Mouse (Mus musculus) embryonic facial prominence, embryonic 14.5 days (tissue): Measurements from ENCODE around the gene Pate2. TPM values are rescaled to one million over a fixed set of nuclear protein-coding genes. Genes with fewer than 3 reads are reported as not detected.

ENCODE experiments used
- polyA plus RNA-seq: library from polyadenylated mRNA; unstranded; fragments of >200 nt; fragmentation: Nextera tagmentation; extraction: Ambion mirVana; gene quantifications from 2 replicates; pipeline ENCODE4 v1.2.1, GENCODE M21; 2014

Pate2 gene
- polyA plus RNA-seq, 1 experiment from 2014 or later: 0.61 TPM

Other genes starting within 250 kb of the Pate2 start
- 15.8 and 19.7 TPM in 2 replicates for gene Cdon, start 149.2 kb upstream of the Pate2 start, polyA plus RNA-seq
- gene Gm1113, start 52.0 kb upstream of the Pate2 start, polyA plus RNA-seq: not detected in 2 replicates
- gene Ddx25, start 11.8 kb upstream of the Pate2 start, polyA plus RNA-seq: 3.7 and 4.9 TPM in 2 replicates
- gene Pus3, start 11.7 kb upstream of the Pate2 start, polyA plus RNA-seq: 18.0 and 20.2 TPM in 2 replicates
- gene Hyls1, start 114 bp downstream of the Pate2 start, polyA plus RNA-seq: 17.4 and 18.4 TPM in 2 replicates
- not detected in 2 replicates for gene Pate4, start 41.7 kb downstream of the Pate2 start, polyA plus RNA-seq
- gene Pate3, start 77.9 kb downstream of the Pate2 start, polyA plus RNA-seq: 0.16 TPM in 1 of 2 replicates, not detected in the other
- not detected in 2 replicates for gene Pate1, start 117.1 kb downstream of the Pate2 start, polyA plus RNA-seq
- not detected in 2 replicates for gene Gm17677, start 170.8 kb downstream of the Pate2 start, polyA plus RNA-seq
- not detected in 2 replicates for gene Gm17727, start 207.8 kb downstream of the Pate2 start, polyA plus RNA-seq
- not detected in 2 replicates for gene Gm27235, start 219.8 kb downstream of the Pate2 start, polyA plus RNA-seq
- not detected in 2 replicates for gene D730048I06Rik, start 219.8 kb downstream of the Pate2 start, polyA plus RNA-seq